Mouse (Mus musculus) heart, adult 2 months (tissue): ENCODE measurements around the gene Kdm4b.

Source experiments
- CTCF ChIP-seq: fragments of 200-600 bp; IDR thresholded peaks from 2 replicates; pipeline ENCODE4 v1.8.1; 2022; ENCODE audit warnings: antibody characterized with exemption, mild to moderate bottlenecking, moderate library complexity
- EP300 ChIP-seq: fragments of 200-500 bp; IDR thresholded peaks from 2 replicates; pipeline ENCODE4 v1.6.1; 2011; ENCODE audit warnings: low read depth, low read length, control low read depth; ENCODE audit not compliant: insufficient read depth

GRCm38 (mm10) chr17:56281193-56281592 lies 44.7 kb upstream of the Kdm4b start:
- TF ChIP-seq CTCF (no peak), EP300 (no peak)
